In genomic region chr3:152583033-152583432, GRCm38 (mm10) we compare ENCODE assay signal across 25 mouse cellular contexts.
"Had no signal": no experiment of that assay in that cellular context is flagged by ENCODE, and none has a peak within 500 bp of the region (broad histone marks: within the 10 kb centered on the region; RNA-seq: fewer than 3 reads in every experiment).

No protein-coding gene starts in this region.

- H3K4me3 ChIP-seq: embryonic facial prominence, embryonic 10.5 days; embryonic facial prominence, embryonic 12.5 days; embryonic facial prominence, embryonic 13.5 days; embryonic facial prominence, embryonic 15.5 days; erythroblast, embryonic 14.5 days; forebrain, embryonic 10.5 days; forebrain, embryonic 12.5 days; forebrain, embryonic 13.5 days; forebrain, embryonic 15.5 days; gastrocnemius, adult 2 months; heart, embryonic 10.5 days had no signal

- H3K4me2 ChIP-seq: embryonic facial prominence, embryonic 12.5 days; embryonic facial prominence, embryonic 13.5 days; embryonic facial prominence, embryonic 15.5 days; forebrain, embryonic 12.5 days; forebrain, embryonic 13.5 days; forebrain, embryonic 15.5 days; heart, embryonic 11.5 days had no signal

- H3K9ac ChIP-seq: embryonic facial prominence, embryonic 12.5 days; embryonic facial prominence, embryonic 13.5 days; embryonic facial prominence, embryonic 15.5 days; forebrain, embryonic 12.5 days; forebrain, embryonic 13.5 days; forebrain, embryonic 15.5 days; forebrain, postnatal 0 days had no signal

- H3K27me3 ChIP-seq: embryonic facial prominence, embryonic 12.5 days; embryonic facial prominence, embryonic 15.5 days; forebrain, embryonic 12.5 days; forebrain, embryonic 13.5 days; forebrain, embryonic 15.5 days had no signal

- H3K36me3 ChIP-seq: embryonic facial prominence, embryonic 10.5 days; embryonic facial prominence, embryonic 12.5 days; embryonic facial prominence, embryonic 13.5 days; embryonic facial prominence, embryonic 15.5 days; forebrain, embryonic 10.5 days; forebrain, embryonic 12.5 days; forebrain, embryonic 15.5 days; heart, embryonic 10.5 days had no signal

- H3K27ac ChIP-seq: embryonic facial prominence, embryonic 10.5 days; embryonic facial prominence, embryonic 12.5 days; embryonic facial prominence, embryonic 13.5 days; embryonic facial prominence, embryonic 15.5 days; forebrain, embryonic 10.5 days; forebrain, embryonic 12.5 days; forebrain, embryonic 13.5 days; forebrain, embryonic 15.5 days; gastrocnemius, adult 2 months; heart, embryonic 10.5 days had no signal

- H3K4me1 ChIP-seq: embryonic facial prominence, embryonic 12.5 days; embryonic facial prominence, embryonic 13.5 days had no signal

- DNase-seq: cerebellum, adult 9-10 months; cerebellum, adult 9-11 months; cerebellum, postnatal 10 days; cerebellum, postnatal 14 days; cerebellum, postnatal 25 days; cerebellum, postnatal 36 days; embryo, embryonic 11 days; forebrain, postnatal 0 days; gastrocnemius, adult 2 months; gastrocnemius, postnatal 10 days; gastrocnemius, postnatal 14 days; gastrocnemius, postnatal 25 days; gastrocnemius, postnatal 36 days; heart, adult 18-20 months had no signal

- H3K9me3 ChIP-seq: embryonic facial prominence, embryonic 10.5 days; embryonic facial prominence, embryonic 12.5 days; embryonic facial prominence, embryonic 13.5 days; embryonic facial prominence, embryonic 15.5 days; forebrain, embryonic 10.5 days; forebrain, embryonic 12.5 days; forebrain, embryonic 13.5 days; forebrain, embryonic 15.5 days; heart, embryonic 10.5 days had no signal
